Mouse (Mus musculus): ENCODE measurements around the gene Pld5.

DNA sequence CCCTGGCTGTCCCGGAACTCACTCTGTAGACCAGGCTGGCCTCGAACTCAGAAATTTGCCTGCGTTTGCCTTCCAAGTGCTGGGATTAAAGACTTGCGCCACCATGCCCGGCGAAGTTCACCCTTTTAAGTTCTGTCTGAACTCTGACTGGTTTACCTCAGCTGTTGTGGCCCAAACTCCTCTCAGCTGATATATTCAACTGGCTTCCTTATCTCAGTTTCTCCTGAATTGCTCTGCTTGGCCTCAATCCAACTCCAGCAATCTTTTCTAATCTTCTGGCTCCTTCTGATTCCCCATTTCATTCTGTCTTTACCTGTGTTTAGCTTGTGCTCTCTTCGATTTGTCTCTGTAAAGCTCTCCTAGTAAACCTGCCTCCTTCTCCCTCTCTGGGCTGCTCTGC is 331.9 kb downstream of the Pld5 start:
- no peak for TF ChIP-seq CTCF (IDR thresholded peaks at IDR 0.05; ENCODE audit: low read depth)
- no peak for TF ChIP-seq EP300 (optimal IDR thresholded peaks at IDR 0.05)

All from stomach, postnatal 0 days (tissue).